Mouse (Mus musculus): ENCODE measurements around the gene Abracl. TPM values are rescaled to one million over a fixed set of nuclear protein-coding genes. Genes with fewer than 3 reads are reported as not detected.

Abracl gene
- total and polyA plus RNA-seq, 3 experiments: 19.8 to 289 (median 40.1) TPM

- TF ChIP-seq GATA2 (IDR thresholded peaks at IDR 0.05; ENCODE audit: borderline replicate concordance, low read depth, low read length) (no peak), CTCF (IDR thresholded peaks at IDR 0.05; ENCODE audit: low read depth, low read length) (no peak), GATA1 (IDR thresholded peaks at IDR 0.05; ENCODE audit: borderline replicate concordance, low read length) (no peak), POLR2AphosphoS5 (IDR thresholded peaks at IDR 0.05; ENCODE audit: insufficient replicate concordance, low read depth, low read length) (no peak), TAL1 (conservative IDR thresholded peaks at IDR 0.05; ENCODE audit: low read depth, low read length) (no peak)
- no peak overlapping the region for H3K4me3 ChIP-seq (ENCODE audit: low read depth, low read length)
- ATAC-seq (ENCODE audit: extremely low read depth, insufficient number of reproducible peaks, low FRiP score, poor library complexity, severe bottlenecking): no peak
Observed at GRCm38 (mm10) chr10:18005136-18005955, 17.7 kb downstream of the Abracl start.

GRCm38 (mm10) chr10:18003966-18004637 lies 19.0 kb downstream of the Abracl start:
- no peak overlapping the region for H3K4me3 ChIP-seq (ENCODE audit: low read depth, low read length)
- H3K36me3 ChIP-seq (replicated peaks): peaks cover 3% of the 10 kb centered on the region
- H3K9me3 ChIP-seq (replicated peaks): no peaks in the 10 kb centered on the region
- TF ChIP-seq CTCF (IDR thresholded peaks at IDR 0.05; ENCODE audit: low read depth, low read length) (no peak), GATA1 (IDR thresholded peaks at IDR 0.05; ENCODE audit: borderline replicate concordance, low read length) (no peak), POLR2AphosphoS5 (IDR thresholded peaks at IDR 0.05; ENCODE audit: insufficient replicate concordance, low read depth, low read length) (no peak), TAL1 (conservative IDR thresholded peaks at IDR 0.05; ENCODE audit: low read depth, low read length) (no peak), GATA2 (IDR thresholded peaks at IDR 0.05; ENCODE audit: borderline replicate concordance, low read depth, low read length) (no peak)
- no peak for ATAC-seq (ENCODE audit: extremely low read depth, insufficient number of reproducible peaks, low FRiP score, poor library complexity, severe bottlenecking)
- no peaks in the 10 kb centered on the region for H3K4me1 ChIP-seq (ENCODE audit: insufficient read depth, low read depth, low read length)
- no peak for DNase-seq (ENCODE audit: low spot score)
- no peaks in the 10 kb centered on the region for H3K27me3 ChIP-seq (ENCODE audit: insufficient read depth, low read length)

More at GRCm38 (mm10) chr10:18005136-18005955, 17.7 kb downstream of the Abracl start:
- Histone ChIP-seq H3K4me1 (ENCODE audit: insufficient read depth, low read depth, low read length) (no peaks in the 10 kb centered on the region), H3K27me3 (ENCODE audit: insufficient read depth, low read length) (no peaks in the 10 kb centered on the region), H3K9me3 (replicated peaks) (no peaks in the 10 kb centered on the region), H3K36me3 (replicated peaks) (peaks cover 11% of the 10 kb centered on the region)
- DNase-seq (ENCODE audit: low spot score): no peak

GRCm38 (mm10) chr10:17990576-17990975 lies 32.5 kb downstream of the Abracl start:
- Histone ChIP-seq H3K4me3 (ENCODE audit: low read depth, low read length) (no peak overlapping the region), H3K4me1 (ENCODE audit: insufficient read depth, low read depth, low read length) (peaks cover 6% of the 10 kb centered on the region), H3K36me3 (replicated peaks) (no peaks in the 10 kb centered on the region), H3K9me3 (replicated peaks) (no peaks in the 10 kb centered on the region), H3K27me3 (ENCODE audit: insufficient read depth, low read length) (peaks cover 14% of the 10 kb centered on the region)
- DNase-seq (ENCODE audit: low spot score) (no peak), ATAC-seq (ENCODE audit: extremely low read depth, insufficient number of reproducible peaks, low FRiP score, poor library complexity, severe bottlenecking) (no peak)
- TF ChIP-seq GATA2 (IDR thresholded peaks at IDR 0.05; ENCODE audit: borderline replicate concordance, low read depth, low read length): no peak
- TF ChIP-seq GATA1 (IDR thresholded peaks at IDR 0.05; ENCODE audit: borderline replicate concordance, low read length): no peak
- no peak for TF ChIP-seq CTCF (IDR thresholded peaks at IDR 0.05; ENCODE audit: low read depth, low read length)
- no peak for TF ChIP-seq POLR2AphosphoS5 (IDR thresholded peaks at IDR 0.05; ENCODE audit: insufficient replicate concordance, low read depth, low read length)
- no peak for TF ChIP-seq TAL1 (conservative IDR thresholded peaks at IDR 0.05; ENCODE audit: low read depth, low read length)

- ATAC-seq (ENCODE audit: extremely low read depth, insufficient number of reproducible peaks, low FRiP score, poor library complexity, severe bottlenecking) (no peak), DNase-seq (ENCODE audit: low spot score) (no peak)
- peak overlapping the region; percentile 48; the same call in 1 of the 2 replicates for H3K4me3 ChIP-seq (ENCODE audit: low read depth, low read length)
- TF ChIP-seq TAL1 (conservative IDR thresholded peaks at IDR 0.05; ENCODE audit: low read depth, low read length) (no peak), CTCF (IDR thresholded peaks at IDR 0.05; ENCODE audit: low read depth, low read length) (no peak), POLR2AphosphoS5 (IDR thresholded peaks at IDR 0.05; ENCODE audit: insufficient replicate concordance, low read depth, low read length) (no peak), GATA1 (IDR thresholded peaks at IDR 0.05; ENCODE audit: borderline replicate concordance, low read length) (no peak), GATA2 (IDR thresholded peaks at IDR 0.05; ENCODE audit: borderline replicate concordance, low read depth, low read length) (no peak)
- no peaks in the 10 kb centered on the region for H3K36me3 ChIP-seq (replicated peaks)
- peaks cover 14% of the 10 kb centered on the region for H3K27me3 ChIP-seq (ENCODE audit: insufficient read depth, low read length)
- no peaks in the 10 kb centered on the region for H3K9me3 ChIP-seq (replicated peaks)
- peaks cover 6% of the 10 kb centered on the region for H3K4me1 ChIP-seq (ENCODE audit: insufficient read depth, low read depth, low read length)
Observed at GRCm38 (mm10) chr10:17989136-17989535, 34.0 kb downstream of the Abracl start.

DNA sequence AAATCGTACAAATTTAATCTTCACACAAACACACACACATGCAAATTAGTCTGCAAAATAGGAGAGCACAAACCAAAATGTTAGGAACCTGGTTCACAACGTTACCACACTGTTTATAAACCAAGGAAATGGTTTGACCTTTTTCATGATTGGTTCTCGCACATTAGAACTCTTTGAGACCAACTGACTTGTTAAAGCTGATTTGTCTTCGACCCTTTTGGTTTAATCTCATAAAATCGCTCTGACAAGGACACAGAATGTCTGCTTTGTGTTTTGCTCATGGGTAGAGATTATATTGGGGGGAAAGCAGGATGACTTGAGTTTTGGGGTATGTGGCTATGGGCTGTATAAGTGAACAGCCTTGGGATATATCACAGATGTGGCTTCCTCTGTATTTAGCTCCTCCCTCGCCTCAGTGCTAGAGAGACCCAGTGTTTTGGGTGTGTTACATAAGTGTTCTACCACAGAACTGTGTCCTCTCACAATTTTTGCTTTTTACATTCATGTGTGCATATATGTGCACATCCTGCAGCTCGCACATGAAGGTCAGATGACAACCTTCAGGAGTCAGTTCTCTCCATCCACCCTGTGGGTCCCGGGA lies 35.2 kb downstream of the Abracl start:
- ATAC-seq (ENCODE audit: extremely low read depth, insufficient number of reproducible peaks, low FRiP score, poor library complexity, severe bottlenecking) (no peak), DNase-seq (ENCODE audit: low spot score) (no peak)
- H3K27me3 ChIP-seq (ENCODE audit: insufficient read depth, low read length): peaks cover 11% of the 10 kb centered on the region
- H3K36me3 ChIP-seq (replicated peaks): no peaks in the 10 kb centered on the region
- no peaks in the 10 kb centered on the region for H3K9me3 ChIP-seq (replicated peaks)
- H3K4me3 ChIP-seq (ENCODE audit: low read depth, low read length): no peak overlapping the region
- no peak for TF ChIP-seq CTCF (IDR thresholded peaks at IDR 0.05; ENCODE audit: low read depth, low read length)
- TF ChIP-seq GATA1 (IDR thresholded peaks at IDR 0.05; ENCODE audit: borderline replicate concordance, low read length): no peak
- no peak for TF ChIP-seq GATA2 (IDR thresholded peaks at IDR 0.05; ENCODE audit: borderline replicate concordance, low read depth, low read length)
- TF ChIP-seq POLR2AphosphoS5 (IDR thresholded peaks at IDR 0.05; ENCODE audit: insufficient replicate concordance, low read depth, low read length): no peak
- TF ChIP-seq TAL1 (conservative IDR thresholded peaks at IDR 0.05; ENCODE audit: low read depth, low read length): no peak
- peaks cover 6% of the 10 kb centered on the region for H3K4me1 ChIP-seq (ENCODE audit: insufficient read depth, low read depth, low read length)

DNA sequence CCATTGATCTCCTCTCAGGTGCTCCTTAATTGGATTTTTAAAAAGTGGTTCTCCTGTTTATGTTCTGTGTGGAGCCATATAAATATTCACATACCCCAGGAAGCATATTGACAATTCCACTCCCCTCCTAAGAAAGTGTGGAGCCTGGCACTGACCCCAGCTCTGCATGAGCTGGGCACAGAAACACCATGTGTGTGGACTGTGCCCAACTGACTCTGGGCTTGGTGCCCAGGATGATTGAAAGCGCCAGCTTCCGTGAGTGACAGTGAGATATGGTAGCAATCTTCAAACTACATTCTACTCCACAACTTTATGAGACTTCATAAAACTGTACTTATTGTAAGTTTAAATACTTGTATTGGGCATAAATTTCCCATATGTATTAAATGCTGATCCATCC lies 39.8 kb downstream of the Abracl start:
- Histone ChIP-seq H3K27me3 (ENCODE audit: insufficient read depth, low read length) (peaks cover 6% of the 10 kb centered on the region), H3K4me3 (ENCODE audit: low read depth, low read length) (no peak overlapping the region), H3K9me3 (replicated peaks) (no peaks in the 10 kb centered on the region), H3K36me3 (replicated peaks) (no peaks in the 10 kb centered on the region), H3K4me1 (ENCODE audit: insufficient read depth, low read depth, low read length) (no peaks in the 10 kb centered on the region)
- DNase-seq (ENCODE audit: low spot score) (no peak), ATAC-seq (ENCODE audit: extremely low read depth, insufficient number of reproducible peaks, low FRiP score, poor library complexity, severe bottlenecking) (no peak)
- TF ChIP-seq GATA1 (IDR thresholded peaks at IDR 0.05; ENCODE audit: borderline replicate concordance, low read length): no peak
- TF ChIP-seq TAL1 (conservative IDR thresholded peaks at IDR 0.05; ENCODE audit: low read depth, low read length): no peak
- TF ChIP-seq CTCF (IDR thresholded peaks at IDR 0.05; ENCODE audit: low read depth, low read length): no peak
- TF ChIP-seq POLR2AphosphoS5 (IDR thresholded peaks at IDR 0.05; ENCODE audit: insufficient replicate concordance, low read depth, low read length): no peak
- TF ChIP-seq GATA2 (IDR thresholded peaks at IDR 0.05; ENCODE audit: borderline replicate concordance, low read depth, low read length): no peak

All from G1E (cell line).